Mouse (Mus musculus): ENCODE results near the gene Vinac1. TPM values are rescaled to one million over a fixed set of nuclear protein-coding genes. Genes with fewer than 3 reads are reported as not detected.
"Not testable (repeated sequence)": the region's sequence is repeated elsewhere in the genome, so short reads cannot be mapped to it uniquely, and the experiment has no call there.

Vinac1 gene
- total RNA-seq, 2 experiments from 2014 or later = 0.09 to 0.17 TPM

- DNase-seq (ENCODE audit: low spot score in 2 of 2) = no peak
These were observed 7.4 kb downstream of the Vinac1 start for GRCm38 (mm10) chr2:129040567-129040966.

- no peak for DNase-seq (ENCODE audit: low spot score in 2 of 2)
These were observed 8.9 kb downstream of the Vinac1 start for GRCm38 (mm10) chr2:129038937-129039631.

- DNase-seq (ENCODE audit: low spot score in 2 of 2) = peak; percentile 11 to 25
These were observed 9.5 kb downstream of the Vinac1 start for GRCm38 (mm10) chr2:129038426-129038936.

- DNase-seq (ENCODE audit: low spot score in 2 of 2) = no peak
These were observed 12.6 kb downstream of the Vinac1 start for GRCm38 (mm10) chr2:129035381-129035780.

- no peak for DNase-seq (ENCODE audit: low spot score in 2 of 2)
These were observed 23.2 kb downstream of the Vinac1 start for GRCm38 (mm10) chr2:129024820-129025219.

GRCm38 (mm10) chr2:129020106-129020505, 27.9 kb downstream of the Vinac1 start:
- no peak for DNase-seq (ENCODE audit: low spot score in 2 of 2)

- DNase-seq (ENCODE audit: low spot score in 2 of 2) = not testable (repeated sequence)
These were observed 39.1 kb downstream of the Vinac1 start for GRCm38 (mm10) chr2:129008867-129009266.

GRCm38 (mm10) chr2:129006194-129006749, 41.7 kb downstream of the Vinac1 start:
- DNase-seq (ENCODE audit: low spot score in 2 of 2) = no peak

GRCm38 (mm10) chr2:129004872-129005271, 43.1 kb downstream of the Vinac1 start:
- DNase-seq (ENCODE audit: low spot score in 2 of 2) = no peak

- peak in 1 of 2 experiments; percentile 21 for DNase-seq (ENCODE audit: low spot score in 2 of 2)
These were observed 63.2 kb downstream of the Vinac1 start for GRCm38 (mm10) chr2:128984746-128985145.

- DNase-seq (ENCODE audit: low spot score in 2 of 2) = no peak
These were observed 72.4 kb downstream of the Vinac1 start for GRCm38 (mm10) chr2:128975572-128975971.

Other genes with a start within 250 kb of the Vinac1 start
- 10 to 100 TPM; 29.8 to 34.7 TPM for gene Tmem87b, start 230.1 kb downstream of the Vinac1 start, total RNA-seq (2021)
- gene Fbln7, start 185.2 kb downstream of the Vinac1 start, total RNA-seq (2021) = 1 to 10 TPM; 1.9 to 2.3 TPM
- gene Zc3h8, start 104.1 kb downstream of the Vinac1 start, total RNA-seq (2021) = 1 to 10 TPM; 4.3 to 5.5 TPM
- gene Zc3h6, start 80.8 kb downstream of the Vinac1 start, total RNA-seq (2021) = 10 to 100 TPM; 12.1 to 14.5 TPM
- 10 to 100 TPM in 1 of 2 experiments, 1 to 10 TPM in 1; 7.5 to 11.0 TPM for gene Gm10762, start 80.4 kb downstream of the Vinac1 start, total RNA-seq (2021)
- 10 to 100 TPM; 45.0 to 49.2 TPM for gene Ttl, start 17.8 kb upstream of the Vinac1 start, total RNA-seq (2021)
- 10 to 100 TPM; 16.1 to 17.8 TPM for gene Polr1b, start 52.8 kb upstream of the Vinac1 start, total RNA-seq (2021)
- 10 to 100 TPM; 11.8 to 13.5 TPM for gene Chchd5, start 81.5 kb upstream of the Vinac1 start, total RNA-seq (2021)
- gene Slc20a1, start 150.6 kb upstream of the Vinac1 start, total RNA-seq (2021) = 100 to 1,000 TPM; 110 to 130 TPM
- gene Ckap2l, start 249.0 kb upstream of the Vinac1 start, total RNA-seq (2021) = 1 to 10 TPM; 1.3 to 2.1 TPM